Mouse (Mus musculus) frontal cortex, adult (tissue): ENCODE data around the gene Pou6f1.

Source experiments
- ATAC-seq: cut with Nextera tagmentation; 2 replicates; pipeline ENCODE4 v1.9.2; 2017; ENCODE audit warnings: mild to moderate bottlenecking, moderate library complexity, mixed read lengths; ENCODE audit not compliant: low TSS enrichment

Pou6f1 gene

DNA sequence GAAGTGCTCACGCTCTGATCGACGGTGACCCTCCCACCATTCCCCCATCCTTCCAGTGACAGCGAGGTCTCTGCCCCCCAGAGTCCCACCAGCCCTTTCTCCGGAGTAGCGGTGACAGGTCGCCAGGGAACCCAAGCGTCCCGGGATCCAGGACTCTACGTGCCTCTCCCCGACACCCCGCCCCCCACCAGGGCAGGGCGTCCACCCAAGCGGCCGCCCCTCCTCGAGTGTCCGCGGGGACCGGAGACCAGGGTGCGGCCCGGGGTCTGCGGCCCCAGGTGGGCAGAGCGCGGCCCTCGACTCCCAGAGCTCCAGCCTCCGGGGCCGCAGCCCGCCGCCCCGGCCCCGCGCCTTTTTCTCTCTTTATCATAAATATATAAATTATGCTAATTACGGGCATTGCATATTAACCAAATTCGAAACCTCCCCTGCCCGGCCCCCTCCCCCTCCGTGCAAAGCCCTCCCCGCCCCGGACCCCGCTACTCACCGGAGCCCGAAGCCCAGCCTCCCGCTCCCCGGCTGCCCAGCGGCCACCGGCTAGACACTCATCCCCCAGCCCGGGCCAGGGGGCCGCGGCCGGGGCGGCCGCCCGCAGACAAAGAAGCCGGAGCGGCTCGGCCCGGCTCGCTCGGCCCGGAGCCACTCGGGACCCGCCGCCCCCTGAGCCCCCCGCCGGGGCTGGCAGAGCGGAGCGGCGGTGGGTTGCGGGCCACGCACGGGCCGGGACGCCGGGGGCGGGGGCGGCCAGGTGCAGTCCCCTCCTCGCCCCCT is at the start of gene Pou6f1:
Pou6f1 (minus strand) TSS at position 709 of the 771 bp plus-strand sequence.
- no peak for ATAC-seq

DNA sequence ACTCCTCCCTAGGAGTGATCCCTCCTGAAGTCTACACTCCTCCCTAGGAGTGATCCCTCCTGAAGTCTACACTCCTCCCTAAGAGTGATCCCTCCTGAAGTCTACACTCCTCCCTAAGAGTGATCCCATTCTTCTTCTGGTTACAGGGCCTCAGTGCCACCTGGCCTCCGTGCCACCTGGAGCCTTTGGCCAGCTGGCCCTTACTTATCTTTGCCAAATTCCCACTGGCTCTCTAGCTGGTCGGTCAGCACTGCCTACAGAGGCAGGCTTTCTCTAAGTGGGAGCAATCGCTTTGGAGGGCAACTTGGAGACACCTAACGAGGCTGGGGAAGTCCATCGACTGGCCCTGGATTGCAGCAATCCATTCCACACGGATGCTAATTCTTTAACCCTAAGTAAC is 46.4 kb upstream of the Pou6f1 start:
- no peak for ATAC-seq

DNA sequence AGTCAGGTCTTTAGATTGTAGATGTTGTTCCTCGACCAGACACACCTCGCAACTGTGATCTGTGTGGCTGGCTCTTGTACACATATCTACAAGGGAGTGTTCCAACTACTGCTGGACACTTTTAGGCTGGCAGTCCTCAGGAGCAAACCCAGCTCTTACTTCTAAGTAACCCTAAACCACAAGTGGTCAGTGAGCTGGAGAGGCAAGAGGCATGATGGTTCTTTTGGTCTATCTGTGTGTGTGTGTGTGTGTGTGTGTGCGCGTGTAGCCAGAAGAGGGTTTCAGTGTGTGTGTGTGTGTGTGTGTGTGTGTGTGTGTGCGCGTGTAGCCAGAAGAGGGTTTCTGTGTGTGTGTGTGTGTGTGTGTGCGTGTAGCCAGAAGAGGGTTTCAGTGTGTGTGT is 42.7 kb upstream of the Pou6f1 start:
- ATAC-seq = no peak

DNA sequence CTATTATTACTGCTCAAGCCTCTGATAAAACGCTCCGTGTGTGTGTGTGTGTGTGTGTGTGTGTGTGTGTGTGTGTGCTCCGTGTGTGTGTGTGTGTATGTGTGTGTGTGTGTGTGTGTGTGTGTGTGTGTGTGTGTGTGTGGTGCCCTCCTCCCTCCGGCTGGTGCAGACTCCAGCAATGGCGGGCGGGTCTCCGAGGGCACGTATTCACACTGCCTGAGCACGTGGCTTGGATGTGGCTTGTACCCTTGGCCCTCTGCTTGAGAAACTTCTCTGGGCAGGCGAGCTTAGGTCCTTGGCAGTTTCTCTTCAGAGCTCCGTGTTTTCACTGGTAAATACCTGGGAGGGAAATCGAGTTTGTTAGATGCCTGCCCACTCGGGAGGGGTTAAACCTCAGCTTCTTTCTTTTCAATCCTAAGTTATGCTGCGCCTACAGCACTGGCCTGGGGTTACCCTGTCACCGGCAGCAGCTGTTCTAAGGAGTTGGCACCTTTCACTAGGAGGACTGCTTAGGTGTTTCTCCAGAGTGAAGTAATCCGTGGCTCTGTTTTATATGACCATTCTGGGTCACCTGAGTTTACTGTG is 41.5 kb upstream of the Pou6f1 start:
- ATAC-seq = no peak

DNA sequence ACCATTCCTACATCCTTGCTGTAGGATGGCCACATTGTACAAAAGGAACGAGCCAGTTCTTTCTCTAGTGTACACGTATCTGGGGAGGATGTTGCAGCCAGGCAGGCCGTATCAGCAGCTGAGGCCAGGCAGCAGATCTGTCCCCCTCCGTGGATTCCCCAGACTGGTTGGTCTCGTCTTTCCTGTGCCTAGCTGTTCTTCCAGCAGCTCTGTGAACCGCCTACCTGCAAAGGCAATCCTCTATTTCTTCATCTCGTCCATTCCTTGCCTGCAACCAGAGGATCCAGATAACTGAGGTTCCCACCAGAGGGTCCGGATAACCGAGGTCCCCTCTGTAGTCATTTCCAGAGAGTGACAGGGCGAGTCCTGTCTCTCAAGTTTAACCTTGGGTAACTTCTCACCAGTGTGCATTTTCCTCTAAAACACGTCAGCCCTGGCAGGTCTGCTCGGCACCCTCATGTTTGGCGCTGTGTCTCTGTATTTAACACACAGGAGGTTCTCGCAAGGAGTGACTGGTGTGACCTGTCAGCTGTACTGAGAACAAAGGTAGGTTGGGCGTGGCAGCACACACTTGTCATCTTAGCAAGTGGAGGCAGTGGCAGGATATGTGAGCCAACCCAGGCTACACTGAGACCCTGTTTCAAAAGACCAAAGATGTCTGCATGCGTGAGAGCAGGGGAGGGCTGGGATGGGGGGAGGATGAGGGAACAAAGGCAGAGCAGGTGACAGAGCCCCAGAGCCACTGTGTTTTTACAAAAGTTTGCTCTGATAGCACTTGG is 40.4 kb upstream of the Pou6f1 start:
- ATAC-seq = no peak

DNA sequence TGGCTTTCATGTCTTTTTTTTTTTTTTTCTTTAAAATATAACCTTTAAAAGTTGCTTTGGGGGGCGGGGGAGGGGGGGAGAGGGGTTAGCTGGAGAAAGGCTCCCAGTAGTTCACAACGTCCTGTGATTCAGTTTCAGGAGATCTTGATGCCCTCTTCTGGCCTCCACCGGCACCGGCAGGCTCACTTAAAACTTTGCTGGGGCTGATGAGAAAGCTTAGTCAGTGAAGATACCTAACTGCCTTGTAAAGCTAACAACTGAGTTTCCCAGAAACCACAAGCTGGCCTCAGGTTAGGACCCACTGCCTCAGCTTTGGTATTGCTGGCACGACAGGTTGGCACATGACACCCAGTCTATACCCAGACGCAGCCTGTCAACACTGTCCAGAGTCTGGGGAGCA is 37.9 kb upstream of the Pou6f1 start:
- no peak for ATAC-seq

DNA sequence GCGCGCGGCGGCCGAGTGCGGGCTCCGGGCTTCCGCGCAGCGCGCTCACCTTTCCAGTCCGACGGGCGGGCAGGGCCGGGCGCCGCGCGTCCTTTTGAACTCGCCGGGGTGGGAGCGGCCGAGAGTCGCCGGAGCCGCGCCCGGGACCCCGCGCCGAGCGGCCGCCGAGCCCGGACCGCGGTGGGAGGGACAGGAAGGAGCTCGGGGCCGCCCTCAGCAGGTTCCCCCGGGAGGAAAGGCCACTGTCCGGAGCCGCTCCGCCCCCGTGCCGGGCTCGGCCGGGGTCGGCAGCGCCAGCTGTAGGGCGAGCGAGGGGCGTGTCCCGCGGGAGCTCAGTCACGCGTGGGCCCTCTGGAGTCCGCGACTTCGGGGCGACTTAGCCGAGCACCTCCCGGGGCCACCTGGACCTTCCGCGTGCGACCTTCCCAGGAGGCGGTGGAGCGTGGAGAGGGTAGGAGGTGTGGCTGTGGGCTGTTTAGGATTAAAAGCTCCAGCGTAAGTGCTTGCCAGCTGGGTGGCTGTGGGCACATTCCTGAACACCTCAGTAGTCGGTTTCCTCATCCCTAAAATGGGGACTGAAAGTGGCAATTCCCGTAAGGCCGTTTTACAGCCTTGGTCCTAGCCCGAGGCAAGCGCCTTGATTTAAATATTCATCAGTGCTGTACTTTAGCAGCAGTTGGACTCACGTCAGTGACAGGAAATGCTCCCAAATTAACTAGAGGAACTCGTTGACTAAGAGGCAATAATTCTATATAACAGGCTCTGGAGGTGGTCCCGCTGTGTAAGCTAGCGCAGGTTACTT is 37.1 kb upstream of the Pou6f1 start, which contains the start of gene Smagp:
Smagp (minus strand) TSS at position 241 of the 802 bp plus-strand sequence.
- ATAC-seq = no peak

DNA sequence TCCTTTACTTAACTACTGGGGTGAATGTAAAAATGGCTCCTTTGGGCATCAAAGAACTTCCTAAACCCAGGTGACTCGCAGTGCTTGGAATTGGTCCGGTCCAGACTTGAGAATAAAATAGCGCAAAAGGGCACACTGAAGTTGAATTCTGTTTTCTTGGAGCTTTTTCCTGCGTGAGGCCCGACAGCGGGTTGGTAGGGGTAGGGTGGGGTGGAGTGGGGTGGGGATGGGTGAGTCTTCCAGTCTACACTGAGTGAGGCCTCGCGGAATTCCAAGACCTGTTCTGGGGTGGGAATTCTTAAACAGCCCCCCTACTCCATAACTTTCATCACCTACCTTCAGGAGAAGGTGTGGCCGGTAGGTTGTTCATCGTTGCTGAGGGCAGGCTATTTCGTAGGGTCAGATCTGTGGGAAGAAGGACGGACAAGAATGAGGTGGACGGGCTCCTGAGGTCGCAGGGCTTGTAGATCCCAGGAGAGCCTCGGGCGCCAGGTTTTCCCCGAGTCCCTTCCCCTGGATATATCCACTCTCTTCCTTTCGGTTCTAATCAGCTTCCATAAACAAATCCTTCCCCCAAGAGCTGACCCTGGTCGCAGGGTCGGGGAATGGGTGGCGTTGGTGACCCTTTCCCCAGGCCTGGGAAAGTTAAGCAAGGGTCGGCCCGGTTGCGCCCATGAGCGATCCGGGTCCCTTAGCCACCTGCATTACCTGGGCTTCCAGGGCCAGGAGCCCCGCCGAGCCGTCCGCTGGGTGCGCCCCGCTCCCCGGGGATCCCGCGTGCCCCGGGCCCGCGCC is 36.3 kb upstream of the Pou6f1 start:
- no peak for ATAC-seq

DNA sequence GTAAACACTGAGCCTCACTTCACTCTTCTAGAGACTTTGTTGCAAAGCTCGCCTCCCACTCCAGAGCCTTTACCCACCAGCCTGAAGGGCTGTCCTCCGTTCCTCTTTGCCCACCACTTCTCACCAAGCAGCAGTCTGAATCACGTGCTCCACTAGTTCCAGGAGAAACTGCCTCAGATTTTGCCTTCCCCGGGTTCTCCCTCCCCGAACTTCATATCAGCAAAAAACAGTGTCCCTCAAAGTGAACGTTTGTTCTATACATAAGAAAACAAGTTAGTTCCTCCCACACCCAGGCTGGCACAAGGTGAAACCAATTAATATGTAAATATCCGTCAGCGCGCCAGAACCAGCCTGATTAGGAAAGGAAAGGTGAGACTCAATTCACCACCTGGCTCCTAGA is 35.5 kb upstream of the Pou6f1 start:
- no peak for ATAC-seq

DNA sequence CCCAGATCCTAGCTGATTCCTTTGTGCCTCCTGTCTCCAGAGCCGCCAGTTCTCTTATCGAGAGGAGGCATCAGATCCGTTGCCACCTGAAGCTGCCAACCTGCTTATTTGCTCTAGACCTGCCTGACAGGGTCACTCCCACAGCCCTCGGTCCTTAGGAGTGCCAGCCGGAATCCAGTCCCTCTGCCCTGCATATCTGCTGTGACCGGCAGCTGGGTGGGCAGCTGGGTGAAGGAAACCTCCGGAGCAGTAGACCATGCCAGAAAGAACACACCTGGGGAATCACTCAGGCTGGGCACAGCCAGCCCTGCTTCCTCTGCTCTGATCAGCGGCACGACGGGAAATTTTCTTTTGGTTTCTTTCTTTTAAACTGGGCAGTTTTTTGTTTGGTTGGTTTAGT is 33.6 kb upstream of the Pou6f1 start:
- ATAC-seq = no peak

DNA sequence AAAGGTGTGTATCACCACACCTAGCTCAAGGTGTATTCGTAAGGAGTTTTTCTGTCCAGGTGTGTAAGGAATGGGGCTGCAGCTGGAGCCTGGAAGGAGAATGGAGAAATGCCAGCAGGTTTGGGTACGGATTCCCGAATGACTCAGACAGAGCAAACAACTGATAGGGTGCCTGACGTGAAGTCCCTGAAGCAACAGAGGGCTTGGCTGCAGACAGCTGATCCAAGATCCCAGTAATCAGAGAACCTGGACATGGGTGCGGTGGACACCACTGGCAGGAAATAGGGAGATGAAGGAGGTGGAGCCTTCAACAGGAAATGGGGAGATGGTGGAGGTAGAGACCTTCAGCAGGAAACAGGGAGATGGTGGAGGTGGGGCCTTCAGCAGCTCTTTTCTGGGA is 32.5 kb upstream of the Pou6f1 start:
- no peak for ATAC-seq

DNA sequence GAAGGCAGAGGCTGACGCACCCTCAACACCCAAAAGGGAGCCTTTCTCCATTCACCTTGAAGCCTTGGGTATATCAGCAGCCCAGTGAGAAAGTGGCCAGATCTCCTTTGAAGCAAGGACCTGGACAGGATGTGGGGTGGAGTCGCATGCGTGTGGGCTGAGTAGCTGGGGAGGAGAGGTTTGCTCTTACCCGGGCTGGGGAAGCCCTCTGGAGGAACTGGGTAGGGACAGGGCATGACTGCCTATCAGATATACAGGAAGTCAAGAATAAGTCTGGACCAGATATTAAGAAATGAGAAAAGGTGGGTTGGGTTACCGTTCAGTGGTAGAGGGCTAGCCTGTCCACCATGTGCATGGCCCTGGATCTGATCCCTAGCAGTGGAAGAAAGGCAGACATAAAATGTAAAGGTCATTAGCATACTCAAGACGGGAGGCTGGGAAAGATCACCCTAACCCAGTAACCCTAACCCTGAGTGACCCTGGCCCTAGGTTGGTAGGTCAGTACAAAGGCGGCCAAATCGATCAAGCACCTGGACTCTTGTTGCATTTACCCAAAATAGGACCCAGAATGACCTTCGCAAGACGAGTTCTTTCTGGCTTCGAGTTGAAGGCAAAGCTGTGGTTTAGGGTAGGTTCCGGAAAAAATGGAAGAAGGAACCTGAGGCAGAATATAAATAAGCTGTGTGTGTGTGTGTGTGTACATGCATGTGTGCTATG is 31.8 kb upstream of the Pou6f1 start:
- ATAC-seq = no peak

DNA sequence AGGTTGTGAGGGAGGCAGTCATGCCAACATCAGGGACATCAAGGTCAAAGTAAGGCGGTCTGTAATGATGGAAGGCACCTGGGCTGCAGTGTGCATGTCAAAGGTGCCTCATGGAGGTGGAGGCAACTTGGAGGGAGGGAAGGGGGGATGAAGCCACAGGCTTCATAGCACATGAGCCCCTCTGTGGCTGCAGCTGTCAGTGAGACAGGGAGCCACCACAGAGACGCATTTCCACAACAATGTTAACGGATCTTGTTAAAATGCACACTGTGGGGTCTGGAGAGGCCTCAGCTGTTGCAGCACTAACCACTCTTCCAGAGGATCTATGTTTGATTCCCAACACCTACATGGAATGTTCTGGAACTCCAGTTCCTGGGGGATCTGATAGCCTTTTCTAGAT is 30.3 kb upstream of the Pou6f1 start:
- ATAC-seq = no peak

DNA sequence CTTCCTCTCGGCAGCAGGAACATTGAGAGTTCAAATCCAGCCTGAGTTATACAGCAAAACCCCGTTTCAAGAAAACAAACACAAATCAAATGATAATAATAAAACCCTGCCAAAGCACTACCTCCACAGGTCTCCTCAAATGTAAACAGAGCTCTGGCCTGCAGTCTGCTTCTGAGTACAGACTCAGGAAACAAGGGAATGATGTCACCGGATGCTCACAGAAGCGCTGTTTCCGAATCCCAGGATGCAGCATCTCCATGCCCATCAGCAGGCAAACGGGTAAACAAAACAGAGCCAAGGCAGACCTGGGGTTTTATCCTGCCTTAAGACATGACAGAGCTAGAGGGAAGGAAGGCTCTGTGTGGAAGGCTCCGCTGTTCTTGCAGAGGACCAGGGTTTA is 29.0 kb upstream of the Pou6f1 start:
- no peak for ATAC-seq

DNA sequence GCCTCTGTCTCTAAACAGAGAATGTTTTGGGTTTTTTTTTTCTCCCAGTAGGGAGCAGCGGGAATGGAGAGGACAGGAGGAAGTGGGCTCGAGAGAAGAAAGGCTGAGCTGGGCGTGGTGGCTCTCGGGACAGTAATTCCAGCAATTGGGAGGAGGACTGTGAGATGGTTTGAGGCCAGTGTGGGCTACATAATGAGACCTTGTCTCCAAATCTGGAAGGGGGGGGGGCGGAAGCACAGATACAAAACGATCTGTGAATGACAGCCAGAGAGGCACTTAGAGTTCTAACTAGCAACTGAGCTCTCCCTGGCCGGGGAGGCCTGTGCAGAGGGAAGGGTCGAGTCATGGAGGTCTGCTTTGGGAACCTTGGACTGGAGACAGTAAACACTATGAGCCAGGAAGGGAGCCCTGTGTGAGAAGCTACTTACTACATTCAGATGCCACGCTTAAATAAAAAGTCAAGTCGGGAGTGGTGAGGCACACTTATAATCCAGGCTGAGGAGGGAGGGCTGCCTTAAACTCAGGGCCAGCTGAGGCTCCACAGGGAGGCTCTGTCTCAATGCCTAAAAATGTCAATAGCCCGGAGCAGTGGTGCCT is 28.1 kb upstream of the Pou6f1 start:
- ATAC-seq = peak; percentile 38; the same call in 1 of the 2 replicates

DNA sequence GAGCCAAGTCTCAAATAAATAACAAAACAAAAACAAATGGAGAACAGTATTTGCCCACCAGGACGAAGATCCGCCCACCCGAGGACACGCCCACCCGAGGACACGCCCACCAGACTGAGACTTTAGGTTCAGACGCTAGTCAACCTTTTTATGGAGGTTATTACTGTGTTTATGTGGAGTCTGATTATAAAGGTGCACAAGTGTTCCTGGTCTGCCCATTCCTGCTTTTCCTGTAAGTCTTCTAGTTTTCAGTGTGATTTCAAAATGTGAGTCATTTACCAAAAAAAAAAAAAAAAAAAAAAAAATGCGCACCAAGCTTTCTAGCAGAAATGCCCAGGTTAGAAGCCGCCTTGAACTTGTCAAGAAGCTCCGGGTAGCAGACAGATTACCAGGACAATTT is 27.5 kb upstream of the Pou6f1 start:
- no peak for ATAC-seq

DNA sequence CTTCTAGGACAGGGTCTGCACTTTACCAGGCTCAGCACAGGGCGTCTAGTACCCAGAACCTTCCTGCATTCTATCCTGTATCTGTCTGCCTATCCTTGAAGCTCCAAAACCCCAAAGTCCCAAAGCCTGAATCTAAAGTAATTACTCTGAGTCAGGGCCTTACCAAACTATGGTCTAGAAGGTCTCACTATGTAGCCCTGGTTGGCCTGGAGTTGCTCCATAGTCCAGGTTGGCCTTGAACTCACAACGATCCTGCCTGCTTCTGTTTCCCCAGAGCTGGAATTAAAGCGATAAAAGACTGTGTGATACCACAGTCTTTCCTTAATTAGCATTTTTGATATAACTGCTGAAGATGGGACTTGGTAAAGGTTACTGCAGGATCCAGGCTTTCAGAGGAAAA is 24.7 kb upstream of the Pou6f1 start:
- no peak for ATAC-seq

DNA sequence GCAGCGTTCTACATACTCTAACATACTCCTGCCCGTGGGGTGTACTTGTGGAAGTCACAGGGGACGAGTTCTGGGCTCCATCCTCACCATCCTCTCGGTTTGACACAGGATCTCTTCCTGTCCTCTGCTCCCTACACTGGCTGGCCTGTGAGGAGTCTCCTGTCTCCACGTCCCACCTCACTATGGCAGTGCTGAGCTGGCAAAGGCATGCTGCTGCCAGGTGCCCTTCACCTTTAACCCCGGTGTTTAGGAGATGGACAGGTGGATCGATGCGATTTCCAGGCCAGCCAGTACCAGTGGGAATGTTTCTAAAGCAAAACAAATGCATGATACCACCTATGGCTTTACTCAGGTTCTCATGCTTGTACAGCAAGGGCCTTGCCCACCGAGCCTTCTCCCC is 24.0 kb upstream of the Pou6f1 start:
- ATAC-seq = no peak

DNA sequence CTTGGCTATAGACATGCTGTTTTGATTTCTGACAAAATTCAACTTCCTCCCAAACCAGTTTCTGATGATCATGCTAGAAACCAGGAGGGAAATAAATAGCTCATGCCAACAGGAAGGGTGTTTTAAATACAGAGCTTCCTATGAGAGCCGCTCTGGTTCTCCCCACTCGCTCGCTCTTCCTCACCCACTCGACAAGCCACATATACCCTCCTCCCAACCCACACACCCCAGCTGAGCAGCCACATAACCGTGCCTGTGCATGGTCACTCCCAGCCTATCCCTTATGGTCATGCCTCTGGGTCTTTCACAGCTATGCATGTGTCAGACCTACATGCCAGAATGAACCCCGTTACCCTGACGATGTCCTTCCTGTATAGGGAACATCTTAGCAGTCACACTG is 22.4 kb upstream of the Pou6f1 start:
- peak; percentile 94 for ATAC-seq

DNA sequence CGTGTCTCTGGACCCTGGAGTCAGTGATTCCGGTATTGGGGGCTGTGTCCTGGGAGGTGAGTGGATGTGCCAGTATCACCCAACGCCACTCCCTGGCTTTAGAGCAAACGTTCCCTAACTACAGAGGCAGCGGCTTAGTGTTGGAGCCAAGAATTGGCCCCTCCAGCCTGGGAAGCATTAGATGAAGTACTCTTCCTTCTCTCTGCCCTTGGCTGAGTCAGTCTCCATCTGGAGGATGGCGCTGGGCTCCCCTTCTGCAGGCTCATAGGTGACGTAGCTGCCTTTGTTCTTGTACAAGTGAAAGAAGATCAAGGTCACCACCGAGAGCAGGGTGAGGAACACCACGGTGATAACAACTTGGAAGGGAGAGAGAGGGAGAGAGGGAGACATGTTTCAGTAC is 21.9 kb upstream of the Pou6f1 start:
- peak; percentile 24; the same call in 1 of the 2 replicates for ATAC-seq
